Mouse (Mus musculus) embryonic facial prominence, embryonic 12.5 days (tissue): ENCODE results near the gene Suco. TPM values are rescaled to one million over a fixed set of nuclear protein-coding genes. Genes with fewer than 3 reads are reported as not detected.
A peak's percentile ranks its signal among the peaks of the same experiment; 100 is the strongest.

Experiments
- ATAC-seq: fragments of 200-750 bp; cut with Nextera tagmentation; 2 replicates; pipeline ENCODE4 v1.8.0; 2017; ENCODE audit not compliant: insufficient number of reproducible peaks, insufficient read depth, low FRiP score, low TSS enrichment
- H3K27ac ChIP-seq: fragments of 300-500 bp; sonication (generic); 2 replicates; pipeline ENCODE4 v1.5.1; 2016; ENCODE audit warnings: mild to moderate bottlenecking
- H3K27me3 ChIP-seq: fragments of 300-500 bp; sonication (generic); 2 replicates; pipeline ENCODE4 v1.6.1; 2016; ENCODE audit warnings: mild to moderate bottlenecking, moderate library complexity
- H3K36me3 ChIP-seq: fragments of 300-500 bp; sonication (generic); 2 replicates; pipeline ENCODE4 v1.6.1; 2016; ENCODE audit warnings: mild to moderate bottlenecking
- H3K4me1 ChIP-seq: fragments of 300-500 bp; sonication (generic); 2 replicates; pipeline ENCODE4 v1.6.1; 2016
- H3K4me2 ChIP-seq: fragments of 300-500 bp; sonication (generic); replicated peaks from 2 replicates; pipeline ENCODE4 v1.6.1; 2016; ENCODE audit warnings: mild to moderate bottlenecking, moderate library complexity
- H3K4me3 ChIP-seq: fragments of 300-500 bp; sonication (generic); 2 replicates; pipeline ENCODE4 v1.5.1; 2016; ENCODE audit warnings: mild to moderate bottlenecking
- H3K9ac ChIP-seq: fragments of 300-500 bp; sonication (generic); 2 replicates; pipeline ENCODE4 v1.6.1; 2016; ENCODE audit warnings: mild to moderate bottlenecking, moderate library complexity
- H3K9me3 ChIP-seq: fragments of 300-500 bp; sonication (generic); 2 replicates; pipeline ENCODE4 v1.6.1; 2016; ENCODE audit warnings: mild to moderate bottlenecking, moderate library complexity
- WGBS: fragments of 180-500 bp; shearing (Covaris S2); methylation state at CpG from one replicate; pipeline ENCODE4 v1.1.7; 2016; 5-methylcytosine and 5-hydroxymethylcytosine counted together
- polyA plus RNA-seq: library from polyadenylated mRNA; unstranded; fragments of >200 nt; fragmentation: Nextera tagmentation; extraction: Ambion mirVana; gene quantifications from 2 replicates; pipeline ENCODE4 v1.2.1, GENCODE M21; 2016

Suco gene
- polyA plus RNA-seq, 1 experiment from 2014 or later, result 44.9 TPM

DNA sequence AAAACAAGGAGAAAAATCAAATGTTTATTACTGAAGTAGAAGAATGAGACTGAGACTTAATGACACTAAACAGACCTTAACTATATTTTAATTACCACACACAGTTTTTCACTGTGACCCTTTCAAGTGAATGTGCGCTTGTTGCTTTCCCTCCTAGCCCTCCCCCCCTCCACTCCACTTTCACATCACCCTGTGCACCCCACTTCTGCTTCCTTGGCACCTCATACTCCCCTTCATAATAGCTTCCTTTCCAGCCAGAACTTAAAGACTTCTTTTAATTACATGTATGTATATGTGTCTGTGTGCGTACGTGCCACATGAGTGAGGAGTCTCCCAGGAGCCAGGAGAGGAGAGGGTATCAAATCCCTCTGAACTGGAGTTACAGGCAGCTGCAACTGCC, 12.3 kb upstream of the Suco start:
- H3K9ac ChIP-seq, result no peak overlapping the region
- H3K4me2 ChIP-seq, result no peak overlapping the region
- ATAC-seq, result no peak
- H3K27me3 ChIP-seq, result no peaks in the 10 kb centered on the region
- no peak overlapping the region for H3K27ac ChIP-seq
- WGBS, result 90% methylated on average over 3 of the region's 3 CpGs
- no peaks in the 10 kb centered on the region for H3K9me3 ChIP-seq
- H3K4me1 ChIP-seq, result no peaks in the 10 kb centered on the region
- H3K4me3 ChIP-seq, result no peak overlapping the region
- no peaks in the 10 kb centered on the region for H3K36me3 ChIP-seq

- 87% methylated on average over 12 of the region's 12 CpGs for WGBS
- Histone ChIP-seq H3K4me3 (no peak overlapping the region), H3K27me3 (no peaks in the 10 kb centered on the region), H3K4me1 (no peaks in the 10 kb centered on the region), H3K36me3 (no peaks in the 10 kb centered on the region), H3K4me2 (no peak overlapping the region), H3K9me3 (no peaks in the 10 kb centered on the region), H3K9ac (no peak overlapping the region), H3K27ac (no peak overlapping the region)
- no peak for ATAC-seq
These were observed 11.3 kb upstream of the Suco start for GRCm38 (mm10) chr1:161887679-161888260.

GRCm38 (mm10) chr1:161885762-161886161, 9.3 kb upstream of the Suco start:
- H3K9ac ChIP-seq, result no peak overlapping the region
- 73% methylated on average over 1 of the region's 1 CpGs for WGBS
- ATAC-seq, result no peak

GRCm38 (mm10) chr1:161877580-161878142, 1.2 kb upstream of the Suco start:
- Histone ChIP-seq H3K4me3 (peak overlapping the region; percentile 89), H3K4me1 (peaks cover 25% of the 10 kb centered on the region), H3K27ac (peak overlapping the region; percentile 88), H3K9me3 (no peaks in the 10 kb centered on the region), H3K27me3 (no peaks in the 10 kb centered on the region), H3K36me3 (no peaks in the 10 kb centered on the region), H3K4me2 (peak overlapping the region; percentile 52), H3K9ac (peak overlapping the region; percentile 43; the same call in 1 of the 2 replicates)
- ATAC-seq, result no peak
- WGBS, result 15% methylated on average over 5 of the region's 5 CpGs

More at GRCm38 (mm10) chr1:161885762-161886161, 9.3 kb upstream of the Suco start:
- H3K4me3 ChIP-seq, result no peak overlapping the region
- no peak overlapping the region for H3K27ac ChIP-seq
- H3K27me3 ChIP-seq, result no peaks in the 10 kb centered on the region
- H3K9me3 ChIP-seq, result no peaks in the 10 kb centered on the region
- no peak overlapping the region for H3K4me2 ChIP-seq
- no peaks in the 10 kb centered on the region for H3K4me1 ChIP-seq
- H3K36me3 ChIP-seq, result no peaks in the 10 kb centered on the region

- under 1% methylated on average over 34 of the region's 34 CpGs for WGBS
- peak overlapping the region; percentile 76 for H3K4me2 ChIP-seq
- no peaks in the 10 kb centered on the region for H3K9me3 ChIP-seq
- H3K9ac ChIP-seq, result peak overlapping the region; percentile 88
- H3K36me3 ChIP-seq, result no peaks in the 10 kb centered on the region
- ATAC-seq, result peak; percentile 31
- H3K27me3 ChIP-seq, result no peaks in the 10 kb centered on the region
- H3K4me3 ChIP-seq, result peak overlapping the region; percentile 89
- H3K27ac ChIP-seq, result peak overlapping the region; percentile 98
- H3K4me1 ChIP-seq, result peaks cover 25% of the 10 kb centered on the region
These were observed 553 bp downstream of the Suco start for GRCm38 (mm10) chr1:161875706-161876552.

GRCm38 (mm10) chr1:161869422-161869821, 7.1 kb downstream of the Suco start:
- Histone ChIP-seq H3K36me3 (no peaks in the 10 kb centered on the region), H3K4me3 (no peak overlapping the region), H3K9ac (no peak overlapping the region), H3K9me3 (no peaks in the 10 kb centered on the region), H3K4me1 (peaks cover 8% of the 10 kb centered on the region), H3K27ac (no peak overlapping the region), H3K27me3 (no peaks in the 10 kb centered on the region), H3K4me2 (no peak overlapping the region)
- WGBS, result 83% methylated on average over 1 of the region's 1 CpGs
- no peak for ATAC-seq

GRCm38 (mm10) chr1:161868413-161868812, 8.1 kb downstream of the Suco start:
- H3K36me3 ChIP-seq, result no peaks in the 10 kb centered on the region
- no peak overlapping the region for H3K4me2 ChIP-seq
- no peaks in the 10 kb centered on the region for H3K9me3 ChIP-seq
- no peak overlapping the region for H3K27ac ChIP-seq
- no peaks in the 10 kb centered on the region for H3K27me3 ChIP-seq
- no peak for ATAC-seq
- no peak overlapping the region for H3K4me3 ChIP-seq
- no peak overlapping the region for H3K9ac ChIP-seq
- H3K4me1 ChIP-seq, result no peaks in the 10 kb centered on the region

DNA sequence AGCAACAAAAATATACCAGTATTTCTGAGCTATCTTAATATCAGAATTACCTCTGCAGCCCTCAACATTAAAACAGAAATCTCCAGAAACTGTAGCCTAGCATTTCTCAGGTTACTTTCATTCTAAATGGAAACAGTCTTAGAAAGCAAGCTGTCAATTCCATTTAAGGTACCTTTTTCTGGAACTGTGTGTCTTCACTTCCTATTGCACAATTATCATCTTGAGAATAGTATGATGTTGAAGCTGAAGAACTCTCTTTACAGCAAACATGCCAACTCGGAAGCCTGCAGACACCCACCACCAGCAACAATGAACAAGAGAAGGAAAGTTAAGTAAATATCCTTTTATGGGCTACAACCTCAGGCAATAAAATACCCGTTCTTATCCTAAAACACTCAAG, 12.7 kb downstream of the Suco start:
- Histone ChIP-seq H3K27ac (no peak overlapping the region), H3K4me1 (no peaks in the 10 kb centered on the region), H3K4me2 (no peak overlapping the region), H3K9ac (no peak overlapping the region), H3K27me3 (no peaks in the 10 kb centered on the region), H3K4me3 (no peak overlapping the region), H3K36me3 (no peaks in the 10 kb centered on the region), H3K9me3 (no peaks in the 10 kb centered on the region)
- WGBS, result 64% methylated on average over 2 of the region's 2 CpGs
- no peak for ATAC-seq

- Histone ChIP-seq H3K9me3 (no peaks in the 10 kb centered on the region), H3K36me3 (peaks cover 14% of the 10 kb centered on the region; the same call in 1 of the 2 replicates), H3K27ac (no peak overlapping the region), H3K4me3 (no peak overlapping the region), H3K4me2 (no peak overlapping the region), H3K27me3 (no peaks in the 10 kb centered on the region), H3K4me1 (no peaks in the 10 kb centered on the region), H3K9ac (no peak overlapping the region)
- 88% methylated on average over 2 of the region's 2 CpGs for WGBS
- ATAC-seq, result no peak
These were observed 17.2 kb downstream of the Suco start for GRCm38 (mm10) chr1:161859248-161859647.

GRCm38 (mm10) chr1:161826677-161827076, 49.8 kb downstream of the Suco start:
- Histone ChIP-seq H3K9ac (no peak overlapping the region), H3K9me3 (no peaks in the 10 kb centered on the region), H3K4me3 (no peak overlapping the region), H3K27ac (no peak overlapping the region), H3K27me3 (no peaks in the 10 kb centered on the region), H3K36me3 (peaks cover 16% of the 10 kb centered on the region), H3K4me1 (no peaks in the 10 kb centered on the region), H3K4me2 (no peak overlapping the region)
- ATAC-seq, result no peak
- 93% methylated on average over 2 of the region's 2 CpGs for WGBS

GRCm38 (mm10) chr1:161809428-161809827, 67.1 kb downstream of the Suco start:
- Histone ChIP-seq H3K9me3 (no peaks in the 10 kb centered on the region), H3K4me2 (no peak overlapping the region), H3K36me3 (no peaks in the 10 kb centered on the region), H3K4me3 (no peak overlapping the region), H3K27ac (no peak overlapping the region), H3K9ac (no peak overlapping the region), H3K27me3 (no peaks in the 10 kb centered on the region), H3K4me1 (no peaks in the 10 kb centered on the region)
- ATAC-seq, result no peak
- 81% methylated on average over 5 of the region's 5 CpGs for WGBS

DNA sequence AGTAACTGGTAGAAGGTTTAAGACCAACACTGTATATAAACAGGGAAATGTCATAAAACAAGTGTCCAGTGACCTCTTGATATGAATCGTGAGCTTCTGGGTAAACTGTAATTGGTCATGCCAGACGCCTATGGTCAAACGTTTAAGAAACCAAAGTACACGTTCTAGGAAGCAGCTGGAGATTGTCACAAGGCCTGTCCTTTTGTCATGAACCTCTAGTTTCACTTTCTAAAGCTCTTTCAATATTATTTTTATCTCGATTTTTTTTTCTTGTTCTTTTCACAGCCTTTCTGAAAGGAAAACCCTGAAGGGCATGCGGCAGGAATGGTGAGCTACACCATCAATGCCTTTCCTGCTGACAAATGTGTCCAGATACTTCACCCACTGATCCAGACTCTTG, 67.5 kb downstream of the Suco start:
- H3K27ac ChIP-seq, result no peak overlapping the region
- no peak for ATAC-seq
- H3K9ac ChIP-seq, result no peak overlapping the region
- H3K4me1 ChIP-seq, result no peaks in the 10 kb centered on the region
- H3K4me2 ChIP-seq, result no peak overlapping the region
- 78% methylated on average over 6 of the region's 6 CpGs for WGBS
- no peak overlapping the region for H3K4me3 ChIP-seq
- no peaks in the 10 kb centered on the region for H3K36me3 ChIP-seq
- no peaks in the 10 kb centered on the region for H3K27me3 ChIP-seq
- H3K9me3 ChIP-seq, result no peaks in the 10 kb centered on the region
